9 mouse cellular contexts compared by ENCODE assay signal in the genomic region with DNA sequence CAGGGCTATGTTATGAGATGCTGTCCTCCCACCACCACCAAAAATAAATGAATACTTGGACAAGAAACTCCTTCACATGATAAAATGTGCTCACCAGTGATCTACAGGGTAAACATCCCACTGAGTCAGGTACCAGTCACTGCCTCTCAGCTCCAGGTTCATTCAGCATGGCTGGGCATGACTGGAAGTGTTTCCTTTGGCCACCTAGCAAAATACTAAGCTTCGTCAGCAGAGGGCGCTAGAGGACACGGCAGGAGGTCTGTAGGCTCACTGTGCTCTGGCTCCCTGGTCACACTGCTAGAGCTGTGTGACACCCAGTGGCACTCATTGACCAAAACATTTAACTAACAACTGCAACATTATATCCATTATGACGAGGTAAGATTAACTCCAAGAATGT. TPM values are rescaled to one million over a fixed set of nuclear protein-coding genes. Genes with fewer than 3 reads are reported as not detected.
A peak's percentile ranks its signal among the peaks of the same experiment; 100 is the strongest.
DNase-seq lines count a peak whose midpoint lies in the region; ATAC-seq and TF ChIP-seq lines count a peak whose summit lies in the region.
"Had no signal": no experiment of that assay in that cellular context is flagged by ENCODE, and none has a peak within 500 bp of the region (broad histone marks: within the 10 kb centered on the region; RNA-seq: fewer than 3 reads in every experiment).

No protein-coding gene starts in this region.

- peak; percentile 87 for DNase-seq in A20 (ENCODE audit: low read depth, low spot score)
- peak; percentile 89 to 90 for DNase-seq in adrenal gland, adult 18-20 months (ENCODE audit: low spot score in 2 of 2)
- DNase-seq in embryo, embryonic 11 days = peak; percentile 82
- peak; percentile 72 to 83 for DNase-seq in gastrocnemius, postnatal 36 days
- DNase-seq in kidney, adult 9 months = peak; percentile 92
- DNase-seq in limb, embryonic 14.5 days (ENCODE audit: low spot score) = peak; percentile 75
- DNase-seq in testis, postnatal 14 days (ENCODE audit: low spot score) = peak; percentile 74

- H3K27me3 ChIP-seq in limb, embryonic 14.5 days (ENCODE audit: control insufficient read depth, insufficient read depth, low read length) = no peaks in the 10 kb centered on the region

- no peaks in the 10 kb centered on the region for H3K4me1 ChIP-seq in limb, embryonic 14.5 days (ENCODE audit: control insufficient read depth, insufficient read depth, low read length)

- ATAC-seq in limb, embryonic 14.5 days (ENCODE audit: low FRiP score, low read depth) = peak; percentile 21; the same call in 1 of the 2 replicates
- peak; percentile 83 for ATAC-seq in neutrophil, adult 5-6 weeks (ENCODE audit: extremely low read depth, insufficient number of reproducible peaks, low FRiP score, poor library complexity, severe bottlenecking)

- no peak for TF ChIP-seq POLR2A in limb, embryonic 14.5 days (IDR thresholded peaks at IDR 0.05; ENCODE audit: borderline replicate concordance, extremely low read depth, insufficient read depth, insufficient read length)

- H3K36me3 ChIP-seq in limb, embryonic 14.5 days (ENCODE audit: control insufficient read depth, insufficient read depth, low read length) = no peaks in the 10 kb centered on the region

- H3K4me3 ChIP-seq in limb, embryonic 14.5 days (replicated peaks; ENCODE audit: low read length) = no peak overlapping the region
- H3K4me3 ChIP-seq: erythroblast, embryonic 14.5 days had no signal

- H3K9ac ChIP-seq in limb, embryonic 14.5 days (ENCODE audit: low read depth, low read length, severe bottlenecking) = no peak overlapping the region

- intact Hi-C loops in gastrocnemius, postnatal 36 days (cut with DNase I) = loop anchor here (2.0 to 5.0 kb wide), 2 partner anchors 131 to 211 kb away; a partner anchor contains a TSS

- 5% methylated on average over 4 of the region's 4 CpGs for WGBS in limb, embryonic 14.5 days

- no peak overlapping the region for H3K4me2 ChIP-seq in limb, embryonic 14.5 days (replicated peaks; ENCODE audit: low read depth, low read length, severe bottlenecking)

- H3K9me3 ChIP-seq in limb, embryonic 14.5 days (ENCODE audit: control insufficient read depth, low read length) = no peaks in the 10 kb centered on the region

- H3K27ac ChIP-seq in limb, embryonic 14.5 days (replicated peaks; ENCODE audit: low read depth, low read length) = no peak overlapping the region

RNA-seq across cellular contexts. Expression of a gene that starts 32.3 kb away (rescaled TPM):
- total RNA-seq in adrenal gland, adult 18-20 months (2021) = 1 to 10 TPM; 2.1 to 2.6 TPM
- total RNA-seq in gastrocnemius, postnatal 36 days (2021) = 1 to 10 TPM; 3.9 TPM
- 0.29 and 1.1 TPM in 2 replicates for polyA plus RNA-seq in limb, embryonic 14.5 days (2012; rRNA removed)
- polyA plus RNA-seq in limb, embryonic 14.5 days (2014; fragmentation: Nextera tagmentation; extraction: Ambion mirVana) = 0.95 and 2.1 TPM in 2 replicates
- total RNA-seq in neutrophil, adult 5-6 weeks (2017) = 0.61 and 0.70 TPM in 2 replicates

RNA-seq across cellular contexts. Expression of a gene that starts 32.5 kb away (rescaled TPM):
- 100 to 1,000 TPM; 631 to 697 TPM for total RNA-seq in adrenal gland, adult 18-20 months (2021)
- total RNA-seq in gastrocnemius, postnatal 36 days (2021) = 100 to 1,000 TPM; 193 to 237 TPM
- polyA plus RNA-seq in limb, embryonic 14.5 days (2012; rRNA removed) = 974 and 1,399 TPM in 2 replicates
- polyA plus RNA-seq in limb, embryonic 14.5 days (2014; fragmentation: Nextera tagmentation; extraction: Ambion mirVana) = 967 and 1,006 TPM in 2 replicates
- total RNA-seq in neutrophil, adult 5-6 weeks (2017) = 1,140 and 1,232 TPM in 2 replicates

RNA-seq across cellular contexts. Expression of a gene that starts 38.6 kb away (rescaled TPM):
- total RNA-seq in adrenal gland, adult 18-20 months (2021) = 10 to 100 TPM in 1 of 2 experiments, 1 to 10 TPM in 1; 7.9 to 23.7 TPM
- total RNA-seq in gastrocnemius, postnatal 36 days (2021) = 1 to 10 TPM; 1.2 to 1.5 TPM
- 3.5 and 3.6 TPM in 2 replicates for polyA plus RNA-seq in limb, embryonic 14.5 days (2012; rRNA removed)
- polyA plus RNA-seq in limb, embryonic 14.5 days (2014; fragmentation: Nextera tagmentation; extraction: Ambion mirVana) = 1.7 and 1.9 TPM in 2 replicates
- 0.70 and 1.6 TPM in 2 replicates for total RNA-seq in neutrophil, adult 5-6 weeks (2017)
